Comparison of ENCODE assay signal across 16 mouse cellular contexts in the genomic region with DNA sequence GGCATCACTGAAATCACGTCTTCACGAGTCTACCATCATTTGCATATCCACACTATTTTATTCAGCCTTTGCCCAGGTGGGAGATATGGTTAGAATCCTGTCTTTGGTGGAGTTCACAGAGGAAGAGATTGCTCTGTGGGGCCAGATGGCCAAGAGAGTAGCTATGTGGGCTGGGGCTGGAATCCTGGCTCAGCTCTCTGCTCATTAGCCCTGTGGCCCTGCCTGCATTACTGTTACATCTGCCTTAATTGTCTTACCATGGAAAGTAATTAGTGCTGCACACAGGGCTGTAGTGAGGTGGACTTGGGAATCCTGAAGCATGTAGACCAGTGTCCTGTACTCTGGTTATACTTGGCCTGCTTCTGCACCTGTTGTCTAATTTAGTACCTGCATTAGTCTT. TPM values are rescaled to one million over a fixed set of nuclear protein-coding genes. Genes with fewer than 3 reads are reported as not detected.
DNase-seq lines count a peak whose midpoint lies in the region; ATAC-seq lines count a peak whose summit lies in the region.
"Had no signal": no experiment of that assay in that cellular context is flagged by ENCODE, and none has a peak within 500 bp of the region (broad histone marks: within the 10 kb centered on the region; RNA-seq: fewer than 3 reads in every experiment).

No protein-coding gene starts in this region.

- H3K9ac ChIP-seq in hindbrain, embryonic 14.5 days, result no peak overlapping the region
- no peak overlapping the region; the same call in 1 of the 2 replicates for H3K9ac ChIP-seq in hindbrain, embryonic 12.5 days
- no peak overlapping the region for H3K9ac ChIP-seq in neural tube, embryonic 14.5 days (replicated peaks; ENCODE audit: low read depth, low read length)
- no peak overlapping the region for H3K9ac ChIP-seq in forebrain, embryonic 13.5 days
- H3K9ac ChIP-seq: embryonic facial prominence, embryonic 12.5 days; limb, embryonic 13.5 days; lung, embryonic 15.5 days; midbrain, embryonic 12.5 days had no signal

- H3K9me3 ChIP-seq in hindbrain, embryonic 14.5 days (ENCODE audit: control insufficient read depth, low read length), result no peaks in the 10 kb centered on the region
- no peaks in the 10 kb centered on the region for H3K9me3 ChIP-seq in hindbrain, embryonic 12.5 days (replicated peaks)
- no peaks in the 10 kb centered on the region for H3K9me3 ChIP-seq in neural tube, embryonic 14.5 days (ENCODE audit: control insufficient read depth, low read length)
- H3K9me3 ChIP-seq in forebrain, embryonic 13.5 days (replicated peaks), result no peaks in the 10 kb centered on the region
- H3K9me3 ChIP-seq: embryonic facial prominence, embryonic 12.5 days; limb, embryonic 13.5 days; lung, embryonic 15.5 days; midbrain, embryonic 12.5 days had no signal

- 73% methylated on average over 2 of the region's 2 CpGs for WGBS in hindbrain, embryonic 14.5 days
- 76% methylated on average over 2 of the region's 2 CpGs for WGBS in hindbrain, embryonic 12.5 days
- 78% methylated on average over 2 of the region's 2 CpGs for WGBS in neural tube, embryonic 14.5 days
- 76% methylated on average over 2 of the region's 2 CpGs for WGBS in forebrain, embryonic 13.5 days

- H3K27ac ChIP-seq in hindbrain, embryonic 14.5 days, result no peak overlapping the region
- H3K27ac ChIP-seq in hindbrain, embryonic 12.5 days, result no peak overlapping the region
- no peak overlapping the region for H3K27ac ChIP-seq in neural tube, embryonic 14.5 days (ENCODE audit: low read depth, low read length)
- peak overlapping the region; percentile 54 for H3K27ac ChIP-seq in forebrain, embryonic 13.5 days
- H3K27ac ChIP-seq: embryonic facial prominence, embryonic 12.5 days; heart, adult 2 months; limb, embryonic 13.5 days; lung, embryonic 15.5 days; midbrain, embryonic 12.5 days had no signal

- intact Hi-C loops in left cerebral cortex, postnatal 14 days (cut with DNase I), result no loop called here

- no peak overlapping the region for H3K4me2 ChIP-seq in hindbrain, embryonic 14.5 days (replicated peaks)
- no peak overlapping the region for H3K4me2 ChIP-seq in hindbrain, embryonic 12.5 days (replicated peaks)
- no peak overlapping the region for H3K4me2 ChIP-seq in neural tube, embryonic 14.5 days (ENCODE audit: low read depth, low read length)
- H3K4me2 ChIP-seq in forebrain, embryonic 13.5 days, result no peak overlapping the region
- H3K4me2 ChIP-seq: embryonic facial prominence, embryonic 12.5 days; limb, embryonic 13.5 days; lung, embryonic 15.5 days; midbrain, embryonic 12.5 days had no signal

- ATAC-seq in hindbrain, embryonic 14.5 days (ENCODE audit: low FRiP score), result 0 out of 2 replicates have a peak, but pooled peaks have one; percentile 28
- ATAC-seq in hindbrain, embryonic 12.5 days (ENCODE audit: low FRiP score), result no peak
- ATAC-seq in neural tube, embryonic 14.5 days (ENCODE audit: low read depth), result peak; percentile 38; the same call in 1 of the 2 replicates
- peak; percentile 68; the same call in 1 of the 2 replicates for ATAC-seq in forebrain, embryonic 13.5 days
- ATAC-seq: Patski had no signal

- H3K4me3 ChIP-seq in hindbrain, embryonic 14.5 days (replicated peaks; ENCODE audit: low read length), result no peak overlapping the region
- H3K4me3 ChIP-seq in hindbrain, embryonic 12.5 days, result no peak overlapping the region
- no peak overlapping the region for H3K4me3 ChIP-seq in neural tube, embryonic 14.5 days (ENCODE audit: low read depth, low read length)
- no peak overlapping the region for H3K4me3 ChIP-seq in forebrain, embryonic 13.5 days
- H3K4me3 ChIP-seq: embryonic facial prominence, embryonic 12.5 days; heart, adult 2 months; limb, embryonic 13.5 days; lung, embryonic 15.5 days; midbrain, embryonic 12.5 days had no signal

- no peak for DNase-seq in hindbrain, embryonic 14.5 days (ENCODE audit: low spot score)
- DNase-seq in neural tube, embryonic 10.5 days (ENCODE audit: extremely low spot score, low spot score), result no peak
- no peak for DNase-seq in adrenal gland, adult 18-20 months (ENCODE audit: low spot score in 2 of 2)
- no peak for DNase-seq in left cerebral cortex, postnatal 14 days (ENCODE audit: low spot score in 2 of 2)
- DNase-seq: adrenal gland, adult 8-10 months; heart, adult 2 months; heart, postnatal 14 days had no signal

- peaks cover 12% of the 10 kb centered on the region for H3K4me1 ChIP-seq in hindbrain, embryonic 14.5 days (replicated peaks; ENCODE audit: control insufficient read depth, insufficient read depth, low read length)
- H3K4me1 ChIP-seq in hindbrain, embryonic 12.5 days, result peaks cover 13% of the 10 kb centered on the region
- H3K4me1 ChIP-seq in neural tube, embryonic 14.5 days (ENCODE audit: control insufficient read depth, insufficient read depth, low read length), result no peaks in the 10 kb centered on the region
- H3K4me1 ChIP-seq in forebrain, embryonic 13.5 days, result peaks cover 26% of the 10 kb centered on the region
- H3K4me1 ChIP-seq: embryonic facial prominence, embryonic 12.5 days had no signal

- H3K36me3 ChIP-seq in hindbrain, embryonic 14.5 days (replicated peaks; ENCODE audit: control insufficient read depth, insufficient read depth), result no peaks in the 10 kb centered on the region
- H3K36me3 ChIP-seq in hindbrain, embryonic 12.5 days, result no peaks in the 10 kb centered on the region
- H3K36me3 ChIP-seq in neural tube, embryonic 14.5 days (ENCODE audit: control insufficient read depth, insufficient read depth, low read length), result no peaks in the 10 kb centered on the region
- peaks cover 10% of the 10 kb centered on the region for H3K36me3 ChIP-seq in forebrain, embryonic 13.5 days (ENCODE audit: poor library complexity, severe bottlenecking)
- H3K36me3 ChIP-seq: limb, embryonic 13.5 days; lung, embryonic 15.5 days had no signal

- H3K27me3 ChIP-seq in hindbrain, embryonic 14.5 days (ENCODE audit: control insufficient read depth, insufficient read depth, low read length), result no peaks in the 10 kb centered on the region
- no peaks in the 10 kb centered on the region for H3K27me3 ChIP-seq in hindbrain, embryonic 12.5 days
- no peaks in the 10 kb centered on the region for H3K27me3 ChIP-seq in neural tube, embryonic 14.5 days (ENCODE audit: control insufficient read depth, insufficient read depth, low read length)
- no peaks in the 10 kb centered on the region for H3K27me3 ChIP-seq in forebrain, embryonic 13.5 days
- H3K27me3 ChIP-seq: CH12.LX; embryonic facial prominence, embryonic 12.5 days; limb, embryonic 13.5 days; lung, embryonic 15.5 days; midbrain, embryonic 12.5 days; Patski had no signal

RNA-seq across cellular contexts. Expression of gene Ssx2ip, which starts 7.6 kb away (rescaled TPM):
- 16.8 and 20.5 TPM in 2 replicates for polyA plus RNA-seq in hindbrain, embryonic 14.5 days (2014; fragmentation: Nextera tagmentation; extraction: Ambion mirVana)
- 20.9 and 25.5 TPM in 2 replicates for polyA plus RNA-seq in hindbrain, embryonic 12.5 days (2016; fragmentation: Nextera tagmentation; extraction: Ambion mirVana)
- polyA plus RNA-seq in neural tube, embryonic 14.5 days (2014; fragmentation: Nextera tagmentation; extraction: Ambion mirVana), result 14.8 and 18.1 TPM in 2 replicates
- polyA plus RNA-seq in forebrain, embryonic 13.5 days (2015; fragmentation: Nextera tagmentation; extraction: Ambion mirVana), result 22.8 and 23.3 TPM in 2 replicates
- total RNA-seq in adrenal gland, adult 18-20 months (2021), result 1 to 10 TPM; 6.4 to 6.6 TPM
- total RNA-seq in left cerebral cortex, postnatal 14 days (2021), result 100 to 1,000 TPM; 121 to 126 TPM

RNA-seq across cellular contexts. Expression of gene Ctbs, which starts 37.6 kb away (rescaled TPM):
- 4.7 and 6.4 TPM in 2 replicates for polyA plus RNA-seq in hindbrain, embryonic 14.5 days (2014; fragmentation: Nextera tagmentation; extraction: Ambion mirVana)
- 6.9 and 7.5 TPM in 2 replicates for polyA plus RNA-seq in hindbrain, embryonic 12.5 days (2016; fragmentation: Nextera tagmentation; extraction: Ambion mirVana)
- 5.3 and 6.6 TPM in 2 replicates for polyA plus RNA-seq in neural tube, embryonic 14.5 days (2014; fragmentation: Nextera tagmentation; extraction: Ambion mirVana)
- polyA plus RNA-seq in forebrain, embryonic 13.5 days (2015; fragmentation: Nextera tagmentation; extraction: Ambion mirVana), result 3.1 and 3.5 TPM in 2 replicates
- total RNA-seq in adrenal gland, adult 18-20 months (2021), result 1 to 10 TPM; 5.3 to 8.2 TPM
- 1 to 10 TPM; 6.3 to 7.2 TPM for total RNA-seq in left cerebral cortex, postnatal 14 days (2021)
